Mouse (Mus musculus) right cerebral cortex, postnatal 25 days (tissue): ENCODE data around the gene Gper1.
"Not testable (repeated sequence)": the region's sequence is repeated elsewhere in the genome, so short reads cannot be mapped to it uniquely, and the experiment has no call there.

ENCODE experiments used
- DNase-seq: peaks from one replicate; pipeline ENCODE4 v3.0.0; 2022

Gper1 gene

GRCm38 (mm10) chr5:139423026-139423865 is at the start of gene Gper1:
Gene Gper1, plus strand, starts transcription at chr5:139423151.
- DNase-seq, result no peak

DNA sequence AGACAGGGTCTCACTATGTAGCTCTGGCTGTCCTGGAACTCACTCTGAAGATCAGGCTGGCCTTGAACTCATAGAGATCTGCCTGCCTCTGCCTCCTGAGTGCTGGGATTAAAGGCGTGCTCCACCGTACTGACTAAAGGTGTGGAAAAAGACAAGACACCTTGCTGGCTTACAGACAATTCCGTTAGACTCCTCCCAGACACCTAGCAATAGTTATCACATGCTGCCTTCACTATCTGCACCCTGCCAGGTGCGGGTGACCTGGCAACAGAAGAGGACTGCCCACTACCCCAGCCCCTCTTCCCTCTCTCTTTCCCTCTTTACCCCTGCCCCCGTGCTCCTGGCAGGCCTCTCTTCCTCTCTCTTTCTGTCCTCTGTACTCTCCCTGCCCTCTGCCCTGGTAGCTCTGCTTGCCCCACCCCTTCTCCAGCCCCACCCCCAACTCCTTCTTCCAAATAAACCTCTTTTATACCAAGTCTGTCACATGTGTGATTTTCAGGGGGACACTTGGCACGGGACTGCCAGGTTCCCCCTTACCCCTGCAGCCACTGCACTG is 49.0 kb upstream of the Gper1 start:
- DNase-seq, result no peak

DNA sequence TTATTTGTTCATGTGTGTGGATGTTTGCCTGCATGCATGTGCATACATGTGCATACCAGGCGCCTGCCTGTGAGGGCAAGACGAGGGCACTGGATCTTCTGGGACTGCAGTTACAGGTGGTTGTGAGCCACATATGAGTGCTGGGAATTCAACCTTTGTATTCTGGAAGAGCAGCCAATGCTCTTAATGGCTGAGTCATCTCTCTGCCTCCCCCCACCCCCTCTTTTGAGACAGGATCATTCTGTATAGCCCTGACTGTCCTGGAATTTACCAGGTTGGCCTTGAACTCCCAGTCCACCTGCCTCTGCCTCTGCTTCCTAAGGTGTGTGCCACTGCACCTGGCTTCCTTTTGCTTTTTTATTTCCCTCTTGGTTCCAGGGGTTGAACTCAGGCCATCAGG is 48.1 kb upstream of the Gper1 start:
- no peak for DNase-seq

DNA sequence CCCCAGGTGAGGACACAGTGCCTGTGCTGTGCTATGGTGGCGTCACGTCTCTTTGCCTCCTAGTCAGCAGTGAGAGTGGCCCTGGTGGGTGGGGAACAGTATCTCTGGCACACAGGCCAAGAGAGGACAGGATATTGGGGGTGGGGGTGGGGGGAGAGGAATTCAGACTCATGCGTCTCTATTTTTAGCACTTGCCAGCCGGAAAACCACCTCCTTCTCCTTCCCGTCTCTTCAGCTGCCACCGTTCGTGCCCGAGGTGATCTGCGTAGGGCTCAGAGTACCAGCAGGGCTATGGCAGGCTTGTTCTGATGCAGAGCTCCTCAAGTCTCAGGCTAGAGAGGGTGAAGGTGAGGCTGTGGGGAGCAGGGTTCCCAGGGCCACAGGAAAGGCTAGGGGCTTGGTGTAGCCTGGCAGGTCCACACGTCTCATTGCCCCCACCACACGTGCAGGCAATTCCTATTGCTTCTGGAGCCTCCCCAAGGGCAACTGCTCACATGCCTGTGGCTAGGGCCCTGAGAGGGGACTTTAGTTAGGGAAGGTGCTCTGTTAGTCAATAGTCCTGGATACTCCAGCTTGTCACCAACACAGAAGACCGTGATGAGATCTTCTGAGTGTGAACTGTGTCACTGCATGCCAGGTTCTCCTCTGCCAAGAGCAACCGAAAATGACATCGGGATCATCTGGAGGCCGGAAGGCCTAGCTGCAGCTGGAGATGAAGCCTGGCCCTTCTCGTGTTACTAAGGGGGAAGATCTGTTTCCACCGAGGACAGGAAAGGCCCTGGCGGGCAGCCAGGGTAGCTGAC is 45.3 kb upstream of the Gper1 start, which contains the start of gene Gpr146:
Gene Gpr146 (plus strand): TSS at position 230 of the 803 bp plus-strand sequence.
- DNase-seq, result no peak

DNA sequence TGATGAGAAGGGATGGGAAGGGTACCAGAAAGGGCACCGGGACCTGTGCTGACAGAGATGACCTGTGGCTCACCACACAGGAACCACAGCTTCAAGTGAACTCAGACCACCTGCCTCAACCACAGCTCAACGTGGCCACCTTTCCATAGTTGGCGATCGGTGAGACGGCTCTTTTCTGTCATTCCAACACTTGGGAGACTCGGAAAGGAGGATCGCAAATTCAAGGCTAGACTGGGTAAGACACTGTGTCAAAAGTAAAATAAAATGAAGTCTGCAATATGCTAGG is 44.7 kb upstream of the Gper1 start:
- no peak for DNase-seq

GRCm38 (mm10) chr5:139378986-139379629 is 43.8 kb upstream of the Gper1 start:
- DNase-seq, result no peak

GRCm38 (mm10) chr5:139379771-139380384 is 43.1 kb upstream of the Gper1 start:
- DNase-seq, result no peak

GRCm38 (mm10) chr5:139380385-139381248 is 42.3 kb upstream of the Gper1 start:
- DNase-seq, result peak; percentile 88

DNA sequence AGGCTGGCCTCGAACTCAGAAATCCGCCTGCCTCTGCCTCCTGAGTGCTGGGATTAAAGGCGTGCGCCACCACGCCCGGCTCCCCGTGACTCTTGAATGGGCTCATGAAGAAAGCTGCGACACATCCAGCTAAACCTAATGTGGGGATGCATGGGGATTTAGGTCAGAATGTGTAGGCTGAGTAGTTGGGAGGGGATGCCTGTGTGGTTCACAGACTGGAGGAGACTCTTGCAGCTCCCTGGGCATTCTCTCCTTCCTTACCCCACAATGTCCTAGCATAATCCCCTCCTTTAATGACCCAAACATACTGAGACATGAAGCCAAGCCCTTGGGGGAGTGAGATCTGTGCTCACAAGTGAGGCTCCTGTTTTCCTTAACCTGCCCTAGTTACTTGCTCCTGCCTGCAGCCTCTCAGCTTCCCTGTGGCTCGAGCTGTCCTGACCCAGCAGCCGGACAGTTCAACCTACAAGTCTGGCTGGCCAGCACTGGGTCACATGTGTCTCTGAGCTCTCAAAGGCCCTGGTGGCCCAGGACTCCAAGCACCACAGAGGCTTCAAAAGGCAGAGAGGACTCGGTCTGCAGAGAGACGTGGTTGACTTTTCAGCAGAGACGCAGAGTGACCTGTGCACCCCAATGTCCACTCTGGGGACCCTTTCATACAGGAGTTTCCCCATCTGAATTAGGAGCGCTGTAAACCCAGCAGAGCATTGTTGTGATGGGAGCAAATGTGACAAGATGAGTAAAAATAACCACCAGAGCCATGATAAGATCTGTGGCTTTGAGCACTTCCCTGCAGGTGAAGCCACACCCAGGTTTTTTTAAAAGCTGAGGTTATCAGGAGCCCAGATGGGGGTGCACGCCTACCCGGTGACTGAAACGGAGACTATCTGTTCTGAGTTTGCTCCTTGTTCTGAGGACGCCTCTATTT is 41.1 kb upstream of the Gper1 start:
- no peak for DNase-seq

GRCm38 (mm10) chr5:139382760-139383159 is 40.2 kb upstream of the Gper1 start:
- peak; percentile 61 for DNase-seq

GRCm38 (mm10) chr5:139383234-139383633 is 39.7 kb upstream of the Gper1 start:
- DNase-seq, result no peak

- no peak for DNase-seq
These were observed 38.4 kb upstream of the Gper1 start for GRCm38 (mm10) chr5:139384531-139384930.

GRCm38 (mm10) chr5:139386047-139386446 is 36.9 kb upstream of the Gper1 start:
- no peak for DNase-seq

GRCm38 (mm10) chr5:139387329-139388194 is 35.4 kb upstream of the Gper1 start:
- no peak for DNase-seq

GRCm38 (mm10) chr5:139388195-139388570 is 34.8 kb upstream of the Gper1 start:
- no peak for DNase-seq

GRCm38 (mm10) chr5:139388694-139389675 is 34.0 kb upstream of the Gper1 start:
- no peak for DNase-seq

DNA sequence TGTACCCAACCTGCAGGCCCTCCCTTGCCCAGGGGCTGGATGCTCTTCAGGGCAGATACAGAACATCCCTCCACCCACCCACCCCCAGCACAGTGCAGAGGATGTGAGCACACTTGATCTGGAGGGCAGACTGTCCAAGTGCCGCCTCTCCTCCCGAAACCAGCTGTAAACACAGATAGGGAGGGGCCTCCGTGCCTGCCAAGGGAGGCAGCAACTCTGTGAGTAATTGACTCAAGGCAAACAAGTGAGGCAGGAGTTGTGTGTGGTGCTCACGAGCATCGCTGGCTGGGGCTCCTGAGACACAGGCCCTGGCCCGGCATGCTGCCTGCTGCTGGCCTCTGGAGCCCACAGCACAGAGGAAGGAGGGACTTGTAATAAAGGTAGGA is 33.3 kb upstream of the Gper1 start:
- peak; percentile 56 for DNase-seq

DNA sequence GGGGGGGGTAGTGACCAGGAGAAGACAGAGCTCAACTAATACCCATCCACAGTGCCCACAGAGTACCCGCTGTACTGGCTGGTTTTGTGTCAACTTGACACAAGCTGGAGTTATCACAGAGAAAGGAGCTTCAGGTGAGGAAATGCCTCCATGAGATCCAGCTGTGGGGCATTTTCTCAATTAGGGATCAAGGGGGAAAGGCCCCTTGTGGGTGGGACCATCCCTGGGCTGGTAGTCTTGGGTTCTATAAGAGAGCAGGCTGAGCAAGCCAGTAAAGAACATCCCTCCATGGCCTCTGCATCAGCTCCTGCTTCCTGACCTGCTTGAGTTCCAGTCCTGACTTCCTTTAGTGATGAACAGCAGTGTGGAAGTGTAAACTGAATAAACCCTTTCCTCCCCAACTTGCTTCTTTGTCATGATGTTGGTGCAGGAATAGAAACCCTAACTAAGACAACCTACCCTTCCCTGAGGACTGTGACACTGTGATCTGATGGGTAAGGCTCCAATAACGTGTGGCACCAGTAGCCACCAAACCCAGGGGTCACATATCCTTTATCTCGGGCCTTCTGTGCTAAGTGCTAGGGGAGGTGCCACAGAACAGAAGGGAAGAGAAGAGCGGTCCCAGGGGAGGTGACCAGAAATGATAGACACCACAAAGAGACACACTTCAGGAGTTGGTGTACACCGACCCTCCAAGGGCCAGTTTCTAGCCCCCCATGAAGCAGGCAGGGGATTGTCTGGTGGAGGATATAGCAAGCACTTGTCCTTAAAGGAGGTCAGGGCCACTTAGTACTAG is 32.4 kb upstream of the Gper1 start:
- not testable (repeated sequence) for DNase-seq
